Mouse (Mus musculus): ENCODE results near the gene Retreg2.

The Retreg2 gene

GRCm38 (mm10) chr1:75168472-75169464 is 26.2 kb downstream of the Retreg2 start, which contains the start of gene Zfand2b:
Zfand2b (plus strand) TSS chr1:75168646.
- ATAC-seq (ENCODE audit: low TSS enrichment), result peak; percentile 94

- ATAC-seq (ENCODE audit: low TSS enrichment), result peak; percentile 13; the same call in 1 of the 2 replicates
Measured at GRCm38 (mm10) chr1:75179334-75180104, 36.9 kb downstream of the Retreg2 start.

- peak; percentile 92 for ATAC-seq (ENCODE audit: low TSS enrichment)
Measured at GRCm38 (mm10) chr1:75180105-75180590, 37.6 kb downstream of the Retreg2 start, which contains the start of gene Abcb6. Abcb6 (minus strand) TSS chr1:75180392.

- ATAC-seq (ENCODE audit: low TSS enrichment), result no peak
Measured at GRCm38 (mm10) chr1:75180741-75181140, 38.2 kb downstream of the Retreg2 start.

- no peak for ATAC-seq (ENCODE audit: low TSS enrichment)
Measured at GRCm38 (mm10) chr1:75181377-75181870, 38.8 kb downstream of the Retreg2 start.

- ATAC-seq (ENCODE audit: low TSS enrichment), result no peak
Measured at GRCm38 (mm10) chr1:75182160-75182559, 39.6 kb downstream of the Retreg2 start.

- ATAC-seq (ENCODE audit: low TSS enrichment), result no peak
Measured at GRCm38 (mm10) chr1:75185495-75185894, 42.9 kb downstream of the Retreg2 start.

- no peak for ATAC-seq (ENCODE audit: low TSS enrichment)
Measured at GRCm38 (mm10) chr1:75187126-75187525, 44.5 kb downstream of the Retreg2 start.

GRCm38 (mm10) chr1:75187914-75188483 is 45.4 kb downstream of the Retreg2 start:
- ATAC-seq (ENCODE audit: low TSS enrichment), result no peak

GRCm38 (mm10) chr1:75190577-75190976 is 48.0 kb downstream of the Retreg2 start:
- no peak for ATAC-seq (ENCODE audit: low TSS enrichment)

GRCm38 (mm10) chr1:75191258-75191621 is 48.7 kb downstream of the Retreg2 start:
- peak; percentile 5; the same call in 1 of the 2 replicates for ATAC-seq (ENCODE audit: low TSS enrichment)

- ATAC-seq (ENCODE audit: low TSS enrichment), result peak; percentile 98
Measured at GRCm38 (mm10) chr1:75191622-75192402, 49.2 kb downstream of the Retreg2 start, which contains the start of the genes Ankzf1 and Atg9a. Ankzf1 (plus strand) TSS chr1:75192151. Atg9a (minus strand) TSS chr1:75192196.

GRCm38 (mm10) chr1:75192452-75192851 is 49.9 kb downstream of the Retreg2 start:
- ATAC-seq (ENCODE audit: low TSS enrichment), result peak; percentile 58

Data from frontal cortex, adult (tissue).